Comparison of ENCODE assay signal across 25 mouse cellular contexts in the genomic region with DNA sequence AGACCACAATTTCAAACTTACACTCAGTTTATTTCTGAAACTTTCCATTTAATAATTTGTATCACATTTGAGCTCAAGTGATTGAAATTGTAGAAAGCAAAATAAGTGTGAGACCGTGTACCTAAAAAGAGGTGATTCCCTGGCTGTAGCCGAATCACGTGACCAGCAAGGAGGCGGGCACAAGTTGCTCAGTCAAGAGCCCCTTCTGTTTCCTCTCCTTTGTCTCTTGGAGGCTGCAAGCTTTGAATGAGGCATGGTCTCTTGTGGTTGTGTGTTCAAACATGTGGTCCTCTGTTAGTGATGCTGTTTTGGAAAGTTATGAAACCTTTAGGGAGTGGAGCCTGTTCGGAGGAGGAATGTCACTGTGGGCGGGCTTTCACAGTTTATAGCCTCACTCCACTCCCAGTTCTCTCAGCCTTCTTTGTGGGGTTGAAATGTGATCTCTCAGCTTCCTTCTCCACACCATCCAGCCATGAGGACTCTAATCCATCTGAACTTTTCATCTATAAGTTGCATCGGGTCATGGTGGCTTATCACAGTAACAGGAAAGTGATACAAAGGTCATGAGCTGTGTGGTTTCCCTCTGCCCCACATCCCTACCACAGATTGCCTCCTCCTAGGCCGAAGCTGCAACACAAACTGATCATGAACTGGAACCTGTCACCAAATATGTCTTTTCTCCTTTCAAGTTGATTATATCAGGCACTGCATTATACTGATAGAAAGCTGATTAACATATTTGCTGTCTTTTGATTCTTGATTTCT.
A peak's percentile ranks its signal among the peaks of the same experiment; 100 is the strongest.
DNase-seq lines count a peak whose midpoint lies in the region; ATAC-seq and TF ChIP-seq lines count a peak whose summit lies in the region.
"Had no signal": no experiment of that assay in that cellular context is flagged by ENCODE, and none has a peak within 500 bp of the region (broad histone marks: within the 10 kb centered on the region; RNA-seq: fewer than 3 reads in every experiment).

No protein-coding gene starts in this region.

- no peaks in the 10 kb centered on the region for H3K9me3 ChIP-seq in heart, embryonic 10.5 days
- H3K9me3 ChIP-seq: hindbrain, embryonic 12.5 days had no signal

- H3K36me3 ChIP-seq in thymus, adult 2 months (ENCODE audit: control insufficient read depth, insufficient read depth, low read length) = no peaks in the 10 kb centered on the region
- no peaks in the 10 kb centered on the region for H3K36me3 ChIP-seq in heart, embryonic 10.5 days
- H3K36me3 ChIP-seq: heart, embryonic 13.5 days; hindbrain, embryonic 12.5 days; midbrain, embryonic 12.5 days had no signal

- DNase-seq in thymus, adult 2 months = no peak
- no peak for DNase-seq in thymus, adult 18-20 months
- peak; percentile 15 for DNase-seq in ZHBTc4 (ENCODE audit: low read depth, low spot score)
- DNase-seq in heart, embryonic 10.5 days (ENCODE audit: low spot score) = no peak
- no peak for DNase-seq in cerebellum, postnatal 4 days (ENCODE audit: low spot score in 2 of 2)
- no peak for DNase-seq in kidney, adult 11 months
- DNase-seq: adrenal gland, postnatal 14 days; cerebellum, adult 8-10 months; cerebellum, postnatal 36 days; gastrocnemius, adult 2 months; heart, postnatal 14 days; kidney, adult 2 months; kidney, postnatal 10 days; layer of hippocampus, postnatal 36 days; lung, postnatal 4 days; right cerebral cortex, postnatal 14 days; spleen, adult 18-20 months; thymus, postnatal 25 days had no signal

- TF ChIP-seq POLR2A in thymus, adult 2 months (IDR thresholded peaks at IDR 0.05; ENCODE audit: control insufficient read depth, extremely low read depth, insufficient read depth, low read length, poor library complexity) = no peak

- H3K27me3 ChIP-seq in thymus, adult 2 months (ENCODE audit: control insufficient read depth, insufficient read depth, low read length) = no peaks in the 10 kb centered on the region
- no peaks in the 10 kb centered on the region for H3K27me3 ChIP-seq in heart, embryonic 10.5 days (ENCODE audit: insufficient read depth, poor library complexity, severe bottlenecking)
- H3K27me3 ChIP-seq: CH12.LX; heart, embryonic 13.5 days; hindbrain, embryonic 12.5 days; midbrain, embryonic 12.5 days had no signal

- TF ChIP-seq CTCF in thymus, adult 2 months (IDR thresholded peaks at IDR 0.05; ENCODE audit: borderline replicate concordance, control insufficient read depth, extremely low read depth, insufficient read depth, low read length, poor library complexity) = no peak

- no peak overlapping the region for H3K4me3 ChIP-seq in thymus, adult 2 months (ENCODE audit: control insufficient read depth, insufficient read depth, low read length)
- H3K4me3 ChIP-seq in heart, embryonic 10.5 days = no peak overlapping the region
- H3K4me3 ChIP-seq: gastrocnemius, adult 2 months; heart, embryonic 13.5 days; hindbrain, embryonic 12.5 days; layer of hippocampus, adult 2 months; midbrain, embryonic 12.5 days had no signal

- WGBS in thymus, adult 2 months = 67% methylated on average over 8 of the region's 8 CpGs
- WGBS in heart, embryonic 10.5 days = 81% methylated on average over 8 of the region's 8 CpGs

- H3K4me1 ChIP-seq in thymus, adult 2 months (replicated peaks; ENCODE audit: control insufficient read depth, insufficient read depth, low read length) = peaks cover 13% of the 10 kb centered on the region
- H3K4me1 ChIP-seq in heart, embryonic 10.5 days = 0 out of 2 replicates have a peak, but pooled peaks cover under 1% of the 10 kb centered on the region
- H3K4me1 ChIP-seq: heart, embryonic 13.5 days; hindbrain, embryonic 12.5 days; midbrain, embryonic 12.5 days had no signal

- peak; percentile 56 for ATAC-seq in megakaryocyte, adult 5-6 weeks (ENCODE audit: poor library complexity, severe bottlenecking)
- ATAC-seq: forebrain, embryonic 14.5 days had no signal

- peak overlapping the region; percentile 59; the same call in 1 of the 2 replicates for H3K27ac ChIP-seq in thymus, adult 2 months (ENCODE audit: control insufficient read depth, insufficient read depth, low read length)
- H3K27ac ChIP-seq in heart, embryonic 10.5 days = no peak overlapping the region
- H3K27ac ChIP-seq: gastrocnemius, adult 2 months; heart, embryonic 13.5 days; hindbrain, embryonic 12.5 days; layer of hippocampus, adult 2 months; midbrain, embryonic 12.5 days had no signal
